Mouse (Mus musculus) stomach, postnatal 0 days (tissue): ENCODE measurements around the gene Ptdss2.

Source experiments
- CTCF ChIP-seq: IDR thresholded peaks from 2 replicates; pipeline ENCODE4 v1.5.1; 2016; ENCODE audit warnings: antibody characterized with exemption, low read depth, mild to moderate bottlenecking, moderate library complexity
- EP300 ChIP-seq: optimal IDR thresholded peaks from 2 replicates; pipeline ENCODE3; 2016; ENCODE audit warnings: antibody characterized with exemption

GRCm38 (mm10) chr7:141172116-141173006 is 50.2 kb downstream of the Ptdss2 start, which contains the start of gene Rnh1:
- peak; percentile 28; the same call in 1 of the 2 replicates for TF ChIP-seq CTCF
- no peak for TF ChIP-seq EP300
